Mouse (Mus musculus) G1E (cell line): ENCODE measurements around the gene Cfap221.

Experiments
- CTCF ChIP-seq: IDR thresholded peaks from 2 replicates; pipeline ENCODE4 v1.5.1; 2012; ENCODE audit warnings: low read depth, low read length, inconsistent platforms, mixed read lengths
- POLR2AphosphoS5 ChIP-seq: IDR thresholded peaks from 2 replicates; pipeline ENCODE4 v1.6.1; 2012; ENCODE audit warnings: low read depth, low read length, inconsistent platforms; ENCODE audit not compliant: insufficient replicate concordance

DNA sequence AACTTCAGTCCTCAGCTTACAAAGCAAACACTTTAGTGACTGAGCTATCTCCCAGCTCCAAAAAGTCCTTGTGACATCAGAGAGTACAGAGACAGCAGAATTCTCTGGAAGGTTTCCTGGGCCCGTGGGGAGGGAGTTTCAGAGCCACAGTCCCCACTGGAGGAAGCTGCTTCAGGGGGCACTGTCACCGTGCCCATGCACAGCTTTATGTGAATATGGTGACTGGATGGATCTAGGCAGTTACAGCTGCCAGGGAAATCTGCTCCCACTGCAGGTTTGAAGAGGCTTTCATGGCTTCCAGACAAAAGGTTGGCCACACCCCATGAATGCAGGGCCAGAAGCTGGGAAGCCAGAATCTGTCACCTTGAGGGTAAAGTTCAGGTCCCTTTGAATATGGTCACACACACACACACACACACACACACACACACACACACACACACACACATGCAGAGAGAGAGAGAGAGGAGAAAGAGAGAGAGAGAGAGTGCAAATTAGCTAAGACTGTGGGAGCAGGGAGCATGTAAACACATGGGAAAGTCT lies 89.8 kb downstream of the Cfap221 start:
- TF ChIP-seq CTCF (no peak), POLR2AphosphoS5 (no peak)
